Comparison of ENCODE assay signal across 28 mouse cellular contexts in genomic region chr10:16803978-16804377, GRCm38 (mm10).
A peak's percentile ranks its signal among the peaks of the same experiment; 100 is the strongest.
DNase-seq lines count a peak whose midpoint lies in the region; ATAC-seq lines count a peak whose summit lies in the region.
"Had no signal": no experiment of that assay in that cellular context is flagged by ENCODE, and none has a peak within 500 bp of the region (broad histone marks: within the 10 kb centered on the region; RNA-seq: fewer than 3 reads in every experiment).

No protein-coding gene starts in this region.

- no peak overlapping the region for H3K4me2 ChIP-seq in hindbrain, embryonic 11.5 days (replicated peaks; ENCODE audit: low read depth, low read length)
- H3K4me2 ChIP-seq in hindbrain, embryonic 16.5 days (ENCODE audit: low read length) = no peak overlapping the region
- H3K4me2 ChIP-seq: forebrain, embryonic 13.5 days; heart, embryonic 13.5 days; hindbrain, embryonic 12.5 days; hindbrain, embryonic 15.5 days; intestine, embryonic 15.5 days had no signal

- no peak overlapping the region for H3K9ac ChIP-seq in hindbrain, embryonic 11.5 days (ENCODE audit: low read depth, low read length)
- H3K9ac ChIP-seq in hindbrain, embryonic 16.5 days (ENCODE audit: low read depth, low read length) = no peak overlapping the region
- H3K9ac ChIP-seq: forebrain, embryonic 13.5 days; heart, embryonic 13.5 days; hindbrain, embryonic 12.5 days; hindbrain, embryonic 15.5 days; intestine, embryonic 15.5 days had no signal

- no peaks in the 10 kb centered on the region for H3K27me3 ChIP-seq in hindbrain, embryonic 11.5 days (ENCODE audit: control insufficient read depth, insufficient read depth, low read length)
- H3K27me3 ChIP-seq in hindbrain, embryonic 16.5 days (replicated peaks; ENCODE audit: control insufficient read depth, insufficient read depth, low read length) = no peaks in the 10 kb centered on the region
- H3K27me3 ChIP-seq: forebrain, embryonic 13.5 days; heart, embryonic 13.5 days; hindbrain, embryonic 12.5 days; hindbrain, embryonic 15.5 days; intestine, embryonic 15.5 days had no signal

- DNase-seq in hindbrain, embryonic 11.5 days (ENCODE audit: low spot score) = peak; percentile 2
- DNase-seq in 3T3-L1 (ENCODE audit: low read depth, low spot score) (peak; percentile 38), NIH3T3 (ENCODE audit: low read depth) (peak; percentile 56)
- DNase-seq in lung, postnatal 10 days = no peak
- no peak for DNase-seq in c-Kit-positive CD71-positive TER-119-positive erythroid progenitor cells, embryonic 14.5 days (ENCODE audit: low spot score)
- DNase-seq: adrenal gland, adult 8-10 months; adrenal gland, postnatal 25 days; B cell, adult 2 months; cerebellum, adult 11 months; cerebellum, adult 2 months; cerebellum, adult 9-11 months; cerebellum, postnatal 25 days; embryo, embryonic 11 days; gastrocnemius, postnatal 25 days; heart, adult 18-20 months; heart, postnatal 14 days; heart, postnatal 4 days; kidney, adult 11 months had no signal

- H3K27ac ChIP-seq in hindbrain, embryonic 11.5 days (ENCODE audit: low read depth, low read length) = no peak overlapping the region
- no peak overlapping the region for H3K27ac ChIP-seq in hindbrain, embryonic 16.5 days (ENCODE audit: low read depth, low read length)
- H3K27ac ChIP-seq: forebrain, embryonic 10.5 days; forebrain, embryonic 13.5 days; heart, embryonic 13.5 days; hindbrain, embryonic 12.5 days; hindbrain, embryonic 15.5 days; intestine, embryonic 15.5 days had no signal

- no peaks in the 10 kb centered on the region for H3K36me3 ChIP-seq in hindbrain, embryonic 11.5 days (ENCODE audit: control insufficient read depth, insufficient read depth, low read length)
- H3K36me3 ChIP-seq in hindbrain, embryonic 16.5 days (ENCODE audit: control insufficient read depth, insufficient read depth, low read length) = no peaks in the 10 kb centered on the region
- H3K36me3 ChIP-seq: forebrain, embryonic 10.5 days; heart, embryonic 13.5 days; hindbrain, embryonic 12.5 days; hindbrain, embryonic 15.5 days; intestine, embryonic 15.5 days had no signal

- H3K9me3 ChIP-seq in hindbrain, embryonic 11.5 days (ENCODE audit: control insufficient read depth, low read length) = no peaks in the 10 kb centered on the region
- H3K9me3 ChIP-seq in hindbrain, embryonic 16.5 days (ENCODE audit: control insufficient read depth, low read length) = no peaks in the 10 kb centered on the region
- H3K9me3 ChIP-seq: forebrain, embryonic 10.5 days; forebrain, embryonic 13.5 days; heart, embryonic 13.5 days; hindbrain, embryonic 12.5 days; hindbrain, embryonic 15.5 days; intestine, embryonic 15.5 days had no signal

- WGBS in hindbrain, embryonic 11.5 days = 69% methylated on average over 2 of the region's 2 CpGs
- 63% methylated on average over 2 of the region's 2 CpGs for WGBS in hindbrain, embryonic 16.5 days

- H3K4me1 ChIP-seq in hindbrain, embryonic 11.5 days (replicated peaks; ENCODE audit: control insufficient read depth, insufficient read depth, low read length) = no peaks in the 10 kb centered on the region
- no peaks in the 10 kb centered on the region for H3K4me1 ChIP-seq in hindbrain, embryonic 16.5 days (ENCODE audit: control insufficient read depth, insufficient read depth, low read depth, low read length)
- H3K4me1 ChIP-seq: forebrain, embryonic 10.5 days; forebrain, embryonic 13.5 days; heart, embryonic 13.5 days; hindbrain, embryonic 12.5 days; hindbrain, embryonic 15.5 days; intestine, embryonic 15.5 days had no signal

- no peak overlapping the region for H3K4me3 ChIP-seq in hindbrain, embryonic 11.5 days (ENCODE audit: low read depth, low read length)
- H3K4me3 ChIP-seq in hindbrain, embryonic 16.5 days (ENCODE audit: low read length) = no peak overlapping the region
- H3K4me3 ChIP-seq: forebrain, embryonic 10.5 days; forebrain, embryonic 13.5 days; heart, embryonic 13.5 days; hindbrain, embryonic 12.5 days; hindbrain, embryonic 15.5 days; intestine, embryonic 15.5 days had no signal

- ATAC-seq in hindbrain, embryonic 11.5 days (ENCODE audit: low FRiP score) = no peak
- ATAC-seq in hindbrain, embryonic 16.5 days = no peak
- ATAC-seq: activated CD4-positive, CD25-positive, alpha-beta regulatory T cell, adult 4 months; CD4-positive, CD25-positive, alpha-beta regulatory T cell, adult 4 months; forebrain, embryonic 13.5 days; forebrain, embryonic 16.5 days; intestine, embryonic 15.5 days had no signal

Comparison
In these comparisons a context has a peak if more than half of its experiments do, and no peak if none do; other contexts are left out.
1. DNase-seq: peak in hindbrain, embryonic 11.5 days (single experiment), 3T3-L1 (single experiment) and NIH3T3 (single experiment); none in lung, postnatal 10 days (single experiment) and c-Kit-positive CD71-positive TER-119-positive erythroid progenitor cells, embryonic 14.5 days (single experiment).